Mouse (Mus musculus): ENCODE measurements around the gene Gm8909.
"Not testable (repeated sequence)": the region's sequence is repeated elsewhere in the genome, so short reads cannot be mapped to it uniquely, and the experiment has no call there.

The Gm8909 gene

GRCm38 (mm10) chr17:36161129-36162051 is 6.9 kb downstream of the Gm8909 start:
- DNase-seq = no peak

GRCm38 (mm10) chr17:36158264-36158663 is 10.1 kb downstream of the Gm8909 start:
- not testable (repeated sequence) for DNase-seq

DNA sequence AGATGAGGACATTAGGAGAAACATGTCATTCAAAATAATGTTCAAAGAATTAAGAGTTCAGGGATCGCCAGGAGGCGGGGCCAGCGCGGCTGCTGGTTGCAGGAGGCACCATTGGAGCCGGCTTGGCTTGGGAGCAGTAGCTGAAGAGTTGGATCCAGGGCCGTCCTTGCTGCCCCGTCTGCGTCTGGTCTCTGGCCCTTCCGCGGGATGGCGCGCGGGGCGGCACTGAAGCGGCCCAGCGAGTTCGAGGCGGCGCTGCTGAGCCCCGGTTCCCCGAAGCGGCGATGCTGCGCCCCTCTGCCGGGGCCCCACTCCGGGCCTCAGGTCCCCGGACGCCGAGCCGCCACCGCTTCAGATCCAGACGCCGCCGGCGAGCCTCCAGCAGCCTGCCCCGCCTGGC is 10.6 kb downstream of the Gm8909 start:
- DNase-seq = not testable (repeated sequence)

DNA sequence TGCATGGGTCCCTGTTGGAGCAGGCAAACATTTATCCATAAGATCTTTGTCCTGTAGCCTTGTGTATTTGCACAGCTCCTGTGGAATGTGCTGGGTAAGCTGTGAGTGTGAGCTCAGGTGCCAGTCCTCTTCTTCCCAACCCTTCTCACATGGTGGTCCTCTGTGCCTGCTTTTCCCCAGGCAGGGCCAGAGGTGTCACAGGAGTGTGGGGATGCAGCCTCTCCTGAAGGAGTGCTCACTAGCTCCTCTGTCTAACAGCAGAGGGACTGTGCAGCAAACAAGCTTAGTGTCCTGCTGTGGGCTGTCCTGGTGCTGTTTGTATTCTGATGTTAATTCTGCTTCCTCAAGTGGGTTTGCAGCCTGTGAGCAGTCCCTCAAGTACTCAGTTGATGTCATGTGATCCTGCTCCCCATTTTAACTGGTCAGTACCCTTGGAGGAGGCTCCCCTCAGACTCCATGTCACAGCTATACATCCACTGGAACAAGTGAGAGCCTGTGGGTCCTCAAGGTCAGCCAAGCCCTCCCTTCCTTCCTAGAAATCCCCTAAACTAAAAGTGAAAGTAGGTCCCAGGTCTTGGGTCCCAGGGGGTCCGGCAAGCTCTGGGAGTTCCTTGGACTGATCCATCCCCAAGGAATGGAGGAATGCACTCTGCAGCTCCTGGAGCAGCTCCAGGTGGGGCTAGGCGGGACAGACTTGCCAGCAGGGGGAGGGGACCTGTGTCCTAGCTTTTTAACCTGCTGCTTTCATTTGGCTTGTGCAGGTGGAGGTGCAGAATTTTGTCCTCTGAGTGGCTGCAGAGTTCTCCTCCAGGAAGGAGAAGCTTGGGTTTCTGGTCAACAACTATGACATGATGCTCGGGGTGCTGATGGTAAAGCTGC is 13.8 kb downstream of the Gm8909 start:
- no peak for DNase-seq

- DNase-seq = not testable (repeated sequence)
Measured at GRCm38 (mm10) chr17:36151200-36151599, 17.1 kb downstream of the Gm8909 start.

DNA sequence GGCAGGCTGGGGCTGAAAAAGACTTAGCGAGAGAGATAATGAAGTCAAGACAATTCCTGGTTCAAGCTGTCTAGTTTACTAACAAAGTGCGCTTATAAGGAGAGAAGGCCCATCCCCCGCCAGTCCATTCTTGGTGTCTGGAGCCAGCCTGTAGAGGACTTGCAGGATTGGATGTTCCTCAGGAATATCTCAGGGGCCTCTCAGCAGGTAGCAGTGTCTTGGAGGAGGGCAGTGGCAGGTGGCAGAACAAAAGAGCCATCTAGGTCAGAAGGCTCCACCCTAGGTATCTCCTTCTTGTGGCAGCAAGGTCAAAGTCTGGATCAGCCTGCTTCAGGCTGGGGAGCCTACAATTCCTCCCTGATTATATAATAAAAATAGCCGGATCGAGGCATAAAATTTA is 19.9 kb downstream of the Gm8909 start:
- DNase-seq = not testable (repeated sequence)

DNA sequence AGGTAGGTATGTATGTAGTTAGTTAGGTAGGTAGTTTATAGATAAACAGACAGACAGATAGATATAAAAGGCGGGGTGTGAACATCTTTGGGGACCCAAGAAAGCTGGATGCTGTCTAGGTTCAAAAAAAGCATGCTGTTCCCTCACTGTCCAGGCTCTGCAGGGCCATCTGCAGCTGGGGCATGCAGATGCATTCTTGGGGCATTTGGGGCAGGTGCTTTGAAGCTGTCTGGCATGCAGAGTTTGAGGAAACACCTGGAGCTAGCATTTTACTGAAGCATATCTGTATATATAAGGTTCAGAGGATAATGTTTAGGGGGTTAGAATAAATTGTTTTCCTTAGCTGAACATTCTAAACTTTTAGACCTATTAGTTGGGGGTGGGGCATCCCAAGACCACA is 21.4 kb downstream of the Gm8909 start:
- not testable (repeated sequence) for DNase-seq

DNA sequence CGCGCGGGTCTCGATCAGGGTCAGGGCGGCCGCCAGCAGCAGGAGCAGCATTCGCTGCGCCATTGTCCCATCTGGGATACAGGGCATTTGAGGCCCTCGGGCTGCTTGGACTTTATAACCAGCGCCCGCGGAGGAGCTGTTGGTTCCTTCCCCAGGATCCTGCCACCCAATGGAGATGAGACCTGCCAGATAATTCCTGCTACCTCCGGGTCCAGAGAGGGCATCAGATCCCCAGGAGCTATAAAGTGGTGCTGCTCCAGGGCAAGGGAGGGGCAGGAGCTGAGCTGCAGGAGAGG is 22.5 kb downstream of the Gm8909 start:
- not testable (repeated sequence) for DNase-seq

DNA sequence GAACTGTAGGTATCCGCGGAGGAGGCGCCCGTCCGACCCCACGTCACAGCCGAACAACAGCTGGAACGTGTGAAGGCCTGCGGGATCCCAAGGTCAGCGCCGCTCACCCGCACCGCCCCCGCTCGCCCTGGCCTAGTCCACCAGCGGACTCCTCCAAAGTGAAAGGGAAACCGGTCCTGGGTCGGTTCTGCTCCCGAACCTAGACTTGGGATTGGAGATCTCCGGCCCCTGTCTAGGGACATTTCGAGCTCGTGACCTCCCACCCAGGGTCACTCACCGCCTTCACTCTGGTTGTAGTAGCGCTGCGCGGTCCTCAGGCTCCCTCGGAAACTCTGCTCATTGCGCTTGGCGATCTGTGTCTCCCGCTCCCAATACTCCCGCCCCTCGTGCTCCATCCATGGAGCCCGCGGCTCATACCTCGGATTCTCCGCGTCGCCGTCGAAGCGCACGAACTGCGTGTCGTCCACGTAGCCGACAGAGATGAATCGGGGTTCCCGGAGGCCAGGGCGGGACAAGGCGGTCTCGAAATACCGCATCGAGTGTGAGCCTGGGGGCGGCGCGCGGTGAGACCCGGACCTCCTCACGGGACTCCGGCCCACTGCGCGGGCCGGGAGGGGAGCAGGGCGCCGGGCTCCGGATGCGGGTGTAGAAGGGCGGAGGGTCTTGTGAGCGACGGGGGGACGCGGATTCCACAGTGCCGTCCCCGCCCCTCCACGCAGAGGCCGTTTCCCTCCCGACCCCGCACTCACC is 23.1 kb downstream of the Gm8909 start:
- no peak for DNase-seq

GRCm38 (mm10) chr17:36136299-36136848 is 32.0 kb downstream of the Gm8909 start:
- not testable (repeated sequence) for DNase-seq

DNA sequence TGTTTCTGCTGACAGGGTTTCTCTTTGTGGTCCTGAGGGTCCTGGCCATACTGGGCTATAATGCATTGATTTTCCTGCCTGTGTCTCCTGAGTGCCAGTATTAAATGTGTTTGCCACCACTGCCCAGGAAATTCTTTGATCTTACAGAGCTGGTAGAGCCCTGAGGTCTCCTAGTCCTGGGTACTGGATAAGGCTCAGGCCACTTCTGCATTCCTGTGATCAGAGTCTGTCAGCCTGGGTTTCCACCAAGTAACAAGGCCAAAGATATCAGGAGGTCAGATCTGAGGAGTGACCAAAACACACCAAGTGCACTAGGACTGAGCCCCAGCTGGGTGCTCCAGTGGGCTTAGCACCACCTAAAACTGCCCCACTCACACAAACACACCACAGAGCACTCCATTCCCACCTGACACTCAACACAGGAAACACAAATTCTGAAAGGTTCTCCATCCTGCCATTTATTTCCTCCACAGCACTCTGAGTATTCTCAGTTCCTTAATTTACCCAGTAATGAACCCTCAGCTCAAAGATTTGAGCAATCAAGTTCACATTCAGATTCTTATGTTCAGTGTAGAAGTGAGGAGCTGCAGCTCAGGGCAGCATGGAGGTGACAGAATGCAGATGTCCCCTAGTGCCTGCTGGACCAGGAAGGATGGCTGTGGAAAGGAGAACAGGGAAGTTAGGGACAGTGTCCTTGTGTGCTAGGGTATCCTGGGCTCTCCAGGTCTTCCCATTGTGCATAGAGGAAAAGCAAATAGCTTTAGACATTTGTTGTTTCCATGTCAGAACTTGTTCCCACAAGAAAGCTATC is 32.7 kb downstream of the Gm8909 start:
- not testable (repeated sequence) for DNase-seq

GRCm38 (mm10) chr17:36131516-36132265 is 36.6 kb downstream of the Gm8909 start:
- DNase-seq = no peak

DNA sequence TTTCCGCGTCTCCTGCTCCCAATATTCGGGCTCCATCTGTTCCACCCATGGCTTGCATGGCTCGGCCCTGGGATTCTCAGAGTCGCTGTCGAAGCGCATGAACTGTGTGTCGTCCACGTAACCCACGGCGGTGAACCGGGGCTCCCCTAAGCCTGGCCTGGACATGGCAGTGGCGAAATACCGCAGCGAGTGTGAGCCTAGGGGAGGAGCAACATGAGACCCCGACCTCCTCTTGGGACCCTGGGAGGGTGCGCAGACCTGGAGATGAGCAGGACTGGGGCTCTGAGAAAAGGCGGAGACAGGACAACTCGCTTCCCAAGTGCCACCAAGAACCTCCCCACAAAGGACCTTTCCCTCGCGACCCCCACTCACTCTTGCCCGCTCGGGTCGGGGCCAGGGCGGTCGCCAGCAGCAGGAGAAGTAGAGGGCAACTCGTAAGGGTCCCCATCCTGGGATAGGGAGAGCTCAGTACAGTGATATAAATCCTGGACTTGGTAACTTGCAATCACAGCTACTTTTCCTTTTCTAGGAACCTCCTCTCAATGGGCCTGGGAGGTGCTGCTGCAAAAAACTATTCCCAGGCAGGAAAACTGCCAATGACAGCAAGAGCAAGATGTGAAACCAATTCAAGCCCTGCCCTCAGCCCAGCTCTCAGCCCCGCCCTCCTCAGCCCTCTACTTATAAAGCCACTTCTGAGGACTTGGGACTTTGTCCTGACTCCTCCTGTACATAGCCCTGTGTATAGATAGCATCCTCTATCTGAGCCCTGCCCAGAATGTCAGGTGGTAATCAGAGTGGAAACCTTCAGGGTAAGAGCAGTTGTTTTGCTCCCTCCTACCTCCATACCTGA is 39.1 kb downstream of the Gm8909 start, which contains the start of gene Gm7030:
TSS of gene Gm7030 (minus strand) at position 458 of the 850 bp plus-strand sequence.
- not testable (repeated sequence) for DNase-seq

DNA sequence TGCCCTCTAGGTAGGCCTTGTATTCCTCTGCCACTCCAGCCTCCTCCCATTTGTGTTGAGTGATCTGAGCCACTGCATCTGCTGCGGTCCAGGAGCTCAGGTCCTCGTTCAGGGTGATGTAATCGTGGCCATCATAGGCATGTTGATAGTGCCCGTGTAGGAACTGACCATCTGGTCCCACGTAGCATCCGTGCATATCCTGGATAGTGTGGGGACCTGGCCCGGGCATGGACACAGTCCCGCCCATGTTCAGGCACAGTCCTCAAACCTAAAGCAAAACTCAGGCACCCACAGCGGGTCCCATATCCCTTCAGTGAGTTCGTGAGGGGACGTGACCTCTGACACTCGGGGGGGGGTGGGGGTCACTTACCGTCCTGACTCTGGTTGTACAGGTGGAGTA is 39.8 kb downstream of the Gm8909 start:
- not testable (repeated sequence) for DNase-seq

DNA sequence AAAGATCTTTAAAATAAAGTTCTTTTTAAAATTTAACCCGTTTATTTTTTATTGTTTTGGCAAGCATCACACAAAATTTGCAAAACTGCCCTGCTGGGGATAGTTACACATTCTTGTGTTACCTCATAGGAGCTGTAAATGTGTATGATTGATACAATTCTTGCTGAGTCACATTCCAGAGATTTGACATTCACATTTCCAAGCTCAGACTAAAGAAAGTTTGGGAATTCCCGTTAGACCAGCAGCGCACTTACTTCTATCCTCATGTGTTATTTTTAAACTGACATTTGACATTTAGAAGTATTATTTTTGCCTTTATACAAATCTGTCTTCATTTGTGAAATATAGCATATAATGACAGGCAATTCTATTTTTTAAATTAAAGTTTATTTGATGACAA is 44.2 kb downstream of the Gm8909 start:
- DNase-seq = not testable (repeated sequence)

DNA sequence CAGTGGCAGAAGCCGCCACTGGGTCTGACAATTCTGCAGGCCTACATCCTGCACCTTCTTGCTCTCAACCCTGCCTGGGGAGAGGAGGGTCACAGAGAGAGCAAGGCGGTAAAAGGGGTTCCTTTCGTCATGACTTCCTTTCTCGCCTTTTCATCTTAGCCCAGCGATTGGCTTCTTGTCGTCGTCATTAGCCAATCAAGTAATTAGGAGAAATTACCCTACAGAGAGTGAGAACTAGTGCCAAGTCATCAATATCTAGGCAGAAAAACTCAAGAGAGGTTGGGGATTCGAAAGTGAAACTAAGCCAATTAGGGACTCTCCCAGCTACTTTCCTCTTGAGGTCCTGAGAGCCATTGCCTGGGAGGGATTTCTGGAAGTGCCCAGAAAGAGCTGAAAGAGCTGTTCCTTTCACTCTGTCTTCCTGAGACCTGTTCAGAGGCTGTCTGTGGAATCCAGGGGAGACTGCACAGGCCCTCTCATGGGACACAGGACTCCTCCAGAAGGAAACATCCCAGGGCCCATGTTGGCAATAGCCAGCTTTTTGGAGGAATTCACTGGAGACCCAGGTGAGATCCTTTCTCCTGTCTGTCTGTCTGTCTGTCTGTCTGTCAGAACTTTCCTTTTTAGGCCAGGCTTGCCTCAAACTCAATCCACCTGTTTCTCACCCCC is 46.9 kb downstream of the Gm8909 start, which contains the start of gene Gm19684:
TSS of gene Gm19684 (plus strand) at position 327 of the 669 bp plus-strand sequence.
- peak; percentile 56 to 60 for DNase-seq

GRCm38 (mm10) chr17:36120839-36121238 is 47.5 kb downstream of the Gm8909 start:
- DNase-seq = not testable (repeated sequence)

DNA sequence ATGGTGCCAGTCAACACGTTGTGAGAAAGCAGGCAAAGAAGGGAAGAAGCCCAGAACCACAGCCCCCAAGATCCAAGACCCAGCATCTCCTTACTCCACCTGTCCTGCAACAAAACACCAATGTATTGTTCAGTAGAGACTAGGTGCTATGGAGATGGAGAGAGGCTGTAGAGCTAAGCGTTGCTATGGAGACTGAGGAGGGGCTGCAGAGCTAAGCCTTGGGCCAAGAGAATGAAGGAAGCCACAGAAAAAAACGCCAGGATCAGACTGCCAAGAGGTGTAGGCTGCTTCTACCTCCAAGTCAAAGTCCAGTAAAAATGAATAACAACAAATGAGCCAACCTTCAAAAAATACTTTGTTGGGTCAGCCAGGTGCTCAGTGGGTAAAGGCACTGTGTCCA is 51.8 kb downstream of the Gm8909 start:
- DNase-seq = not testable (repeated sequence)

Data from spleen, adult 18-20 months (tissue).